11 mouse cellular contexts compared by ENCODE assay signal in genomic region chr9:67012470-67012869, GRCm38 (mm10). TPM values are rescaled to one million over a fixed set of nuclear protein-coding genes. Genes with fewer than 3 reads are reported as not detected.
DNase-seq lines count a peak whose midpoint lies in the region; ATAC-seq and TF ChIP-seq lines count a peak whose summit lies in the region.
"Had no signal": no experiment of that assay in that cellular context is flagged by ENCODE, and none has a peak within 500 bp of the region (broad histone marks: within the 10 kb centered on the region; RNA-seq: fewer than 3 reads in every experiment).

No protein-coding gene starts in this region.

- H3K27ac ChIP-seq in intestine, embryonic 14.5 days (ENCODE audit: low read depth), result peak overlapping the region; percentile 10; the same call in 1 of the 2 replicates
- no peak overlapping the region for H3K27ac ChIP-seq in intestine, postnatal 0 days (ENCODE audit: low read depth, low read length)
- H3K27ac ChIP-seq in lung, embryonic 15.5 days, result peak overlapping the region; percentile 45
- no peak overlapping the region for H3K27ac ChIP-seq in hindbrain, embryonic 12.5 days
- H3K27ac ChIP-seq: layer of hippocampus, adult 2 months had no signal

- WGBS in intestine, embryonic 14.5 days, result 40% methylated on average over 3 of the region's 3 CpGs
- 41% methylated on average over 3 of the region's 3 CpGs for WGBS in intestine, postnatal 0 days
- 23% methylated on average over 3 of the region's 3 CpGs for WGBS in lung, embryonic 15.5 days
- 36% methylated on average over 3 of the region's 3 CpGs for WGBS in hindbrain, embryonic 12.5 days

- no peaks in the 10 kb centered on the region for H3K36me3 ChIP-seq in intestine, embryonic 14.5 days (ENCODE audit: control insufficient read depth, insufficient read depth, low read length)
- H3K36me3 ChIP-seq in intestine, postnatal 0 days (ENCODE audit: control insufficient read depth, insufficient read depth), result no peaks in the 10 kb centered on the region
- H3K36me3 ChIP-seq in lung, embryonic 15.5 days, result no peaks in the 10 kb centered on the region
- no peaks in the 10 kb centered on the region for H3K36me3 ChIP-seq in hindbrain, embryonic 12.5 days

- no peak for DNase-seq in intestine, embryonic 14.5 days (ENCODE audit: low spot score)
- DNase-seq in NIH3T3 (ENCODE audit: low read depth), result peak; percentile 84
- DNase-seq in heart, adult 9 months (ENCODE audit: low spot score in 2 of 2), result peak; percentile 78 to 81
- no peak for DNase-seq in adrenal gland, postnatal 4 days (ENCODE audit: low spot score in 2 of 2)
- no peak for DNase-seq in thymus, adult 18-20 months
- DNase-seq: adrenal gland, postnatal 14 days; embryo, embryonic 11 days had no signal

- no peak overlapping the region for H3K4me2 ChIP-seq in intestine, embryonic 14.5 days (ENCODE audit: low read length)
- no peak overlapping the region for H3K4me2 ChIP-seq in intestine, postnatal 0 days (replicated peaks; ENCODE audit: low read depth)
- H3K4me2 ChIP-seq in lung, embryonic 15.5 days, result no peak overlapping the region
- no peak overlapping the region for H3K4me2 ChIP-seq in hindbrain, embryonic 12.5 days (replicated peaks)

- H3K9me3 ChIP-seq in intestine, embryonic 14.5 days (ENCODE audit: control insufficient read depth, low read length), result no peaks in the 10 kb centered on the region
- no peaks in the 10 kb centered on the region for H3K9me3 ChIP-seq in intestine, postnatal 0 days (ENCODE audit: control insufficient read depth)
- no peaks in the 10 kb centered on the region for H3K9me3 ChIP-seq in lung, embryonic 15.5 days
- no peaks in the 10 kb centered on the region for H3K9me3 ChIP-seq in hindbrain, embryonic 12.5 days (replicated peaks)

- ATAC-seq in intestine, embryonic 14.5 days (replicated peaks; ENCODE audit: low FRiP score, low TSS enrichment, low read depth), result 0 out of 2 replicates have a peak, but pooled peaks have one; percentile 48
- no peak for ATAC-seq in intestine, postnatal 0 days
- peak; percentile 90; the same call in 1 of the 2 replicates for ATAC-seq in lung, embryonic 15.5 days (ENCODE audit: borderline replicate concordance, extremely low read depth, low FRiP score, low TSS enrichment)
- no peak for ATAC-seq in hindbrain, embryonic 12.5 days (ENCODE audit: low FRiP score)

- no peaks in the 10 kb centered on the region for H3K27me3 ChIP-seq in intestine, embryonic 14.5 days (replicated peaks; ENCODE audit: control insufficient read depth, insufficient read depth, low read length)
- H3K27me3 ChIP-seq in intestine, postnatal 0 days (replicated peaks; ENCODE audit: control insufficient read depth, insufficient read depth, low read length), result no peaks in the 10 kb centered on the region
- H3K27me3 ChIP-seq in lung, embryonic 15.5 days, result no peaks in the 10 kb centered on the region
- H3K27me3 ChIP-seq in hindbrain, embryonic 12.5 days, result no peaks in the 10 kb centered on the region

- no peak overlapping the region for H3K4me3 ChIP-seq in intestine, embryonic 14.5 days (ENCODE audit: low read depth, low read length)
- H3K4me3 ChIP-seq in intestine, postnatal 0 days (ENCODE audit: low read depth, low read length), result no peak overlapping the region
- H3K4me3 ChIP-seq in lung, embryonic 15.5 days, result no peak overlapping the region
- no peak overlapping the region for H3K4me3 ChIP-seq in hindbrain, embryonic 12.5 days
- H3K4me3 ChIP-seq: layer of hippocampus, adult 2 months had no signal

- no peak for TF ChIP-seq CTCF in intestine, postnatal 0 days (IDR thresholded peaks at IDR 0.05; ENCODE audit: low read depth)

- H3K4me1 ChIP-seq in intestine, embryonic 14.5 days (replicated peaks; ENCODE audit: control insufficient read depth, insufficient read depth, low read length), result peaks cover 11% of the 10 kb centered on the region; the same call in 1 of the 2 replicates
- peaks cover 2% of the 10 kb centered on the region; the same call in 1 of the 2 replicates for H3K4me1 ChIP-seq in intestine, postnatal 0 days (replicated peaks; ENCODE audit: control insufficient read depth, insufficient read depth, low read length)
- peaks cover 32% of the 10 kb centered on the region for H3K4me1 ChIP-seq in lung, embryonic 15.5 days
- no peaks in the 10 kb centered on the region; the same call in 1 of the 2 replicates for H3K4me1 ChIP-seq in hindbrain, embryonic 12.5 days

- no peak overlapping the region for H3K9ac ChIP-seq in intestine, embryonic 14.5 days (ENCODE audit: low read length)
- no peak overlapping the region for H3K9ac ChIP-seq in intestine, postnatal 0 days (ENCODE audit: low read depth, low read length)
- no peak overlapping the region for H3K9ac ChIP-seq in lung, embryonic 15.5 days
- H3K9ac ChIP-seq in hindbrain, embryonic 12.5 days, result no peak overlapping the region

RNA-seq across cellular contexts. Expression of gene Tpm1, which starts 36.7 kb away (rescaled TPM):
- polyA plus RNA-seq in intestine, embryonic 14.5 days (2014; fragmentation: Nextera tagmentation; extraction: Ambion mirVana), result 1,186 and 1,326 TPM in 2 replicates
- 1,318 and 1,424 TPM in 2 replicates for polyA plus RNA-seq in intestine, postnatal 0 days (2015; fragmentation: Nextera tagmentation; extraction: Ambion mirVana)
- 747 and 774 TPM in 2 replicates for polyA plus RNA-seq in lung, embryonic 15.5 days (2015; fragmentation: Nextera tagmentation; extraction: Ambion mirVana)
- 100 to 1,000 TPM; 322 to 392 TPM for total RNA-seq in adrenal gland, postnatal 4 days (2021)
- polyA plus RNA-seq in hindbrain, embryonic 12.5 days (2016; fragmentation: Nextera tagmentation; extraction: Ambion mirVana), result 396 and 527 TPM in 2 replicates

RNA-seq across cellular contexts. Expression of gene Lactb, which starts 37.2 kb away (rescaled TPM):
- polyA plus RNA-seq in intestine, embryonic 14.5 days (2014; fragmentation: Nextera tagmentation; extraction: Ambion mirVana), result 8.9 and 9.3 TPM in 2 replicates
- polyA plus RNA-seq in intestine, postnatal 0 days (2015; fragmentation: Nextera tagmentation; extraction: Ambion mirVana), result 14.9 and 17.2 TPM in 2 replicates
- 6.7 and 7.2 TPM in 2 replicates for polyA plus RNA-seq in lung, embryonic 15.5 days (2015; fragmentation: Nextera tagmentation; extraction: Ambion mirVana)
- 10 to 100 TPM; 14.5 TPM for total RNA-seq in adrenal gland, postnatal 4 days (2021)
- 10.3 and 11.8 TPM in 2 replicates for polyA plus RNA-seq in hindbrain, embryonic 12.5 days (2016; fragmentation: Nextera tagmentation; extraction: Ambion mirVana)

Comparison
In these comparisons a context has a peak if more than half of its experiments do, and no peak if none do; other contexts are left out.
1. ATAC-seq: peak in intestine, embryonic 14.5 days (single experiment) and lung, embryonic 15.5 days (single experiment); none in intestine, postnatal 0 days (single experiment) and hindbrain, embryonic 12.5 days (single experiment).
2. H3K27ac ChIP-seq: peak in intestine, embryonic 14.5 days (single experiment) and lung, embryonic 15.5 days (single experiment); none in intestine, postnatal 0 days (single experiment) and hindbrain, embryonic 12.5 days (single experiment).
3. DNase-seq: peak in NIH3T3 (single experiment) and heart, adult 9 months (2 of 2); none in intestine, embryonic 14.5 days (single experiment), adrenal gland, postnatal 4 days (0 of 2) and thymus, adult 18-20 months (0 of 2).